In genomic region chr9:63148410-63149371, GRCm38 (mm10) we compare ENCODE assay signal across 11 mouse cellular contexts. TPM values are rescaled to one million over a fixed set of nuclear protein-coding genes. Genes with fewer than 3 reads are reported as not detected.
DNase-seq lines count a peak whose midpoint lies in the region; ATAC-seq and TF ChIP-seq lines count a peak whose summit lies in the region.
"Had no signal": no experiment of that assay in that cellular context is flagged by ENCODE, and none has a peak within 500 bp of the region (broad histone marks: within the 10 kb centered on the region; RNA-seq: fewer than 3 reads in every experiment).

Skor1 (minus strand) TSS chr9:63148961.

- H3K4me2 ChIP-seq in heart, embryonic 11.5 days: peak within 1 kb of the TSS; percentile 76
- peak within 1 kb of the TSS; percentile 85 for H3K4me2 ChIP-seq in hindbrain, embryonic 11.5 days (replicated peaks; ENCODE audit: low read depth, low read length)
- H3K4me2 ChIP-seq in midbrain, embryonic 12.5 days (replicated peaks): peak within 1 kb of the TSS; percentile 64

- no peak for ATAC-seq in heart, embryonic 11.5 days (replicated peaks; ENCODE audit: insufficient number of reproducible peaks, low FRiP score, low TSS enrichment)
- 0 out of 2 replicates have a peak, but pooled peaks have one; percentile 28 for ATAC-seq in hindbrain, embryonic 11.5 days (ENCODE audit: low FRiP score)
- no peak for ATAC-seq in midbrain, embryonic 12.5 days (ENCODE audit: low FRiP score, low read depth)

- TF ChIP-seq POLR2A in bone marrow macrophage, adult 2 months (IDR thresholded peaks at IDR 0.05; ENCODE audit: borderline replicate concordance, low read depth, low read length): no peak

- TF ChIP-seq CTCF in bone marrow macrophage, adult 2 months (IDR thresholded peaks at IDR 0.05; ENCODE audit: low read depth, low read length): no peak

- H3K4me1 ChIP-seq in heart, embryonic 11.5 days (ENCODE audit: control insufficient read depth, insufficient read depth, low read length): peaks cover 19% of the 10 kb centered on the region; the same call in 1 of the 2 replicates
- no peaks in the 10 kb centered on the region for H3K4me1 ChIP-seq in bone marrow macrophage, adult 2 months (ENCODE audit: control insufficient read depth, insufficient read depth, low read length)
- peaks cover 19% of the 10 kb centered on the region for H3K4me1 ChIP-seq in hindbrain, embryonic 11.5 days (replicated peaks; ENCODE audit: control insufficient read depth, insufficient read depth, low read length)
- peaks cover 54% of the 10 kb centered on the region for H3K4me1 ChIP-seq in midbrain, embryonic 12.5 days

- no peak within 1 kb of the TSS for H3K9ac ChIP-seq in heart, embryonic 11.5 days (ENCODE audit: low read depth, low read length)
- peak within 1 kb of the TSS; percentile 44 for H3K9ac ChIP-seq in hindbrain, embryonic 11.5 days (ENCODE audit: low read depth, low read length)
- H3K9ac ChIP-seq in midbrain, embryonic 12.5 days (replicated peaks): no peak within 1 kb of the TSS

- peaks cover 3% of the 10 kb centered on the region; the same call in 1 of the 2 replicates for H3K9me3 ChIP-seq in heart, embryonic 11.5 days (replicated peaks; ENCODE audit: control insufficient read depth, low read length)
- no peaks in the 10 kb centered on the region for H3K9me3 ChIP-seq in hindbrain, embryonic 11.5 days (ENCODE audit: control insufficient read depth, low read length)
- H3K9me3 ChIP-seq in midbrain, embryonic 12.5 days: 0 out of 2 replicates have a peak, but pooled peaks cover 3% of the 10 kb centered on the region

- H3K36me3 ChIP-seq in heart, embryonic 11.5 days (ENCODE audit: control insufficient read depth, insufficient read depth, low read length): no peaks in the 10 kb centered on the region
- H3K36me3 ChIP-seq in hindbrain, embryonic 11.5 days (ENCODE audit: control insufficient read depth, insufficient read depth, low read length): no peaks in the 10 kb centered on the region
- H3K36me3 ChIP-seq in midbrain, embryonic 12.5 days: no peaks in the 10 kb centered on the region
- H3K36me3 ChIP-seq: G1E had no signal

- peaks cover 100% of the 10 kb centered on the region for H3K27me3 ChIP-seq in heart, embryonic 11.5 days (ENCODE audit: control insufficient read depth, insufficient read depth, low read length)
- H3K27me3 ChIP-seq in hindbrain, embryonic 11.5 days (ENCODE audit: control insufficient read depth, insufficient read depth, low read length): peaks cover 98% of the 10 kb centered on the region
- peaks cover 100% of the 10 kb centered on the region for H3K27me3 ChIP-seq in midbrain, embryonic 12.5 days

- no peak for DNase-seq in heart, postnatal 14 days
- DNase-seq in hindbrain, embryonic 11.5 days (ENCODE audit: low spot score): peak; percentile 53
- DNase-seq in ovary, postnatal 14 days (ENCODE audit: low spot score): no peak
- no peak for DNase-seq in frontal cortex, postnatal 10 days (ENCODE audit: low spot score in 2 of 2)
- DNase-seq in adrenal gland, postnatal 36 days: no peak

- no peak within 1 kb of the TSS for H3K27ac ChIP-seq in heart, embryonic 11.5 days (ENCODE audit: low read depth, low read length)
- H3K27ac ChIP-seq in bone marrow macrophage, adult 2 months (ENCODE audit: insufficient read depth, low read depth, low read length): no peak within 1 kb of the TSS
- peak within 1 kb of the TSS; percentile 72 for H3K27ac ChIP-seq in hindbrain, embryonic 11.5 days (ENCODE audit: low read depth, low read length)
- H3K27ac ChIP-seq in midbrain, embryonic 12.5 days (replicated peaks): no peak within 1 kb of the TSS

- 1% methylated on average over 86 of the region's 108 CpGs for WGBS in heart, embryonic 11.5 days (ENCODE audit: insufficient replicate concordance)
- WGBS in hindbrain, embryonic 11.5 days: under 1% methylated on average over 85 of the region's 108 CpGs
- under 1% methylated on average over 39 of the region's 108 CpGs for WGBS in midbrain, embryonic 12.5 days

- peak within 1 kb of the TSS; percentile 48 for H3K4me3 ChIP-seq in heart, embryonic 11.5 days (ENCODE audit: low read depth, low read length)
- peak within 1 kb of the TSS; percentile 26; the same call in 1 of the 2 replicates for H3K4me3 ChIP-seq in bone marrow macrophage, adult 2 months (ENCODE audit: insufficient read depth, low read length)
- H3K4me3 ChIP-seq in hindbrain, embryonic 11.5 days (ENCODE audit: low read depth, low read length): peak within 1 kb of the TSS; percentile 43
- peak within 1 kb of the TSS; percentile 48 for H3K4me3 ChIP-seq in midbrain, embryonic 12.5 days

- intact Hi-C loops in heart, postnatal 14 days (cut with DNase I): no loop called here

RNA-seq across cellular contexts. Expression of gene Skor1, which starts in this region (rescaled TPM):
- polyA plus RNA-seq in heart, embryonic 11.5 days (2014; fragmentation: Nextera tagmentation; extraction: Ambion mirVana): not detected in 2 replicates
- not detected for total RNA-seq in heart, postnatal 14 days (2021)
- not detected in 2 replicates for polyA plus RNA-seq in bone marrow macrophage, adult 2 months (2012; ENCODE audit: insufficient read depth, insufficient read length, missing spikeins)
- polyA plus RNA-seq in hindbrain, embryonic 11.5 days (2014; fragmentation: Nextera tagmentation; extraction: Ambion mirVana): 6.6 and 7.4 TPM in 2 replicates
- 0.19 and 0.26 TPM in 2 replicates for polyA plus RNA-seq in midbrain, embryonic 12.5 days (2016; fragmentation: Nextera tagmentation; extraction: Ambion mirVana)
- under 1 TPM; 0.10 to 0.13 TPM for total RNA-seq in adrenal gland, postnatal 36 days (2021)
- total RNA-seq: common myeloid progenitor, adult 5-6 weeks; liver, adult 2 months had no signal
- polyA plus RNA-seq: G1E; liver, adult 2 months had no signal
